Mouse (Mus musculus) MEL (cell line): ENCODE measurements around the gene Acaa1a. TPM values are rescaled to one million over a fixed set of nuclear protein-coding genes. Genes with fewer than 3 reads are reported as not detected.
A peak's percentile ranks its signal among the peaks of the same experiment; 100 is the strongest.

Source experiments
- DNase-seq: peaks from one replicate; pipeline ENCODE4 v3.0.0; 2011; ENCODE audit warnings: low read depth, low spot score
- H3K27ac ChIP-seq: 2 replicates; pipeline ENCODE4 v1.5.1; 2012; ENCODE audit warnings: low read depth, mild to moderate bottlenecking, control low read depth, low read length, moderate library complexity; ENCODE audit not compliant: control insufficient read depth
- H3K27me3 ChIP-seq, 2 experiments: fragments of 150-350 bp in 1 of 2; sonication (generic) in 1 of 2; 2 replicates each; pipeline ENCODE4 v1.6.1; 2012; ENCODE audit warnings: low read length in 2 of 2, mild to moderate bottlenecking in 2 of 2, improper control_type of control experiment in 1 of 2, moderate library complexity in 1 of 2; ENCODE audit not compliant: insufficient read depth in 2 of 2, control insufficient read depth in 1 of 2
- H3K36me3 ChIP-seq, 2 experiments: 2 replicates each; pipeline ENCODE4 v1.6.1; 2012 to 2014; ENCODE audit warnings: low read length in 2 of 2, improper control_type of control experiment in 1 of 2, inconsistent platforms in 1 of 2, mild to moderate bottlenecking in 1 of 2; ENCODE audit not compliant: insufficient read depth in 2 of 2, control insufficient read depth in 1 of 2
- H3K4me1 ChIP-seq, 2 experiments: fragments of 150-350 bp in 1 of 2; sonication (generic) in 1 of 2; 2 replicates each; pipeline ENCODE4 v1.6.1; 2012; ENCODE audit warnings: low read length in 2 of 2, improper control_type of control experiment in 1 of 2, mild to moderate bottlenecking in 1 of 2; ENCODE audit not compliant: insufficient read depth in 2 of 2, control insufficient read depth in 1 of 2
- H3K4me3 ChIP-seq, 2 experiments: fragments of 150-350 bp in 1 of 2; sonication (generic) in 1 of 2; 2 replicates each; pipeline ENCODE4 v1.5.1; 2012; ENCODE audit warnings: low read depth in 2 of 2, low read length in 2 of 2, mild to moderate bottlenecking in 2 of 2, moderate library complexity in 2 of 2, control low read depth in 1 of 2, improper control_type of control experiment in 1 of 2; ENCODE audit not compliant: control insufficient read depth in 1 of 2, insufficient read depth in 1 of 2
- H3K79me2 ChIP-seq: 2 replicates; pipeline ENCODE4 v1.6.1; 2012; ENCODE audit warnings: mild to moderate bottlenecking, low read length, moderate library complexity; ENCODE audit not compliant: control insufficient read depth, poor library complexity, insufficient read depth
- H3K9ac ChIP-seq: 2 replicates; pipeline ENCODE4 v1.6.1; 2012; ENCODE audit warnings: low read depth, mild to moderate bottlenecking, control low read depth, low read length, moderate library complexity; ENCODE audit not compliant: control insufficient read depth, poor library complexity, severe bottlenecking
- H3K9me3 ChIP-seq: fragments of 150-350 bp; sonication (generic); replicated peaks from 2 replicates; pipeline ENCODE4 v1.6.1; 2012; ENCODE audit warnings: mild to moderate bottlenecking, low read length, improper control_type of control experiment, moderate library complexity; ENCODE audit not compliant: insufficient read depth
- BHLHE40 ChIP-seq: IDR thresholded peaks from 2 replicates; pipeline ENCODE4 v1.6.1; 2012; ENCODE audit warnings: low read depth, mild to moderate bottlenecking, inconsistent platforms, low read length, improper control_type of control experiment, borderline replicate concordance
- CHD1 ChIP-seq: IDR thresholded peaks from 2 replicates; pipeline ENCODE4 v1.6.1; 2012; ENCODE audit warnings: low read depth, mild to moderate bottlenecking, inconsistent platforms, low read length, improper control_type of control experiment
- CHD2 ChIP-seq: IDR thresholded peaks from 2 replicates; pipeline ENCODE4 v1.6.1; 2011; ENCODE audit warnings: low read length, improper control_type of control experiment
- CTCF ChIP-seq, 3 experiments: IDR thresholded peaks in 2 of 3; conservative IDR thresholded peaks in 1 of 3; 2 replicates each; pipeline ENCODE4 v1.5.1; 2011 to 2012; ENCODE audit warnings: low read length in 3 of 3, low read depth in 2 of 3, mild to moderate bottlenecking in 2 of 3, improper control_type of control experiment in 1 of 3, inconsistent platforms in 1 of 3, mixed read lengths in 1 of 3, moderate library complexity in 1 of 3; ENCODE audit not compliant: control insufficient read depth in 1 of 3, insufficient read depth in 1 of 3, poor library complexity in 1 of 3, severe bottlenecking in 1 of 3
- ETS1 ChIP-seq: IDR thresholded peaks from 2 replicates; pipeline ENCODE4 v1.6.1; 2012; ENCODE audit warnings: low read depth, mild to moderate bottlenecking, inconsistent platforms, low read length, improper control_type of control experiment, moderate library complexity
- GABPA ChIP-seq: IDR thresholded peaks from 2 replicates; pipeline ENCODE4 v1.6.1; 2012; ENCODE audit warnings: low read depth, mild to moderate bottlenecking, inconsistent platforms, low read length, improper control_type of control experiment, moderate library complexity
- HCFC1 ChIP-seq: IDR thresholded peaks from 2 replicates; pipeline ENCODE4 v1.6.1; 2012; ENCODE audit warnings: low read depth, mild to moderate bottlenecking, inconsistent platforms, low read length, improper control_type of control experiment, moderate library complexity
- JUND ChIP-seq: IDR thresholded peaks from 2 replicates; pipeline ENCODE4 v1.6.1; 2011; ENCODE audit warnings: low read depth, mild to moderate bottlenecking, improper control_type of control experiment, low read length
- KAT2A ChIP-seq: conservative IDR thresholded peaks from 2 replicates; pipeline ENCODE4 v1.6.1; 2012; ENCODE audit warnings: low read depth, low read length, improper control_type of control experiment, inconsistent platforms
- MAX ChIP-seq: IDR thresholded peaks from 2 replicates; pipeline ENCODE4 v1.6.1; 2011; ENCODE audit warnings: low read length, improper control_type of control experiment
- MAZ ChIP-seq: IDR thresholded peaks from 2 replicates; pipeline ENCODE4 v1.6.1; 2012; ENCODE audit warnings: low read depth, mild to moderate bottlenecking, inconsistent platforms, low read length, improper control_type of control experiment
- MEF2A ChIP-seq: IDR thresholded peaks from 2 replicates; pipeline ENCODE4 v1.6.1; 2014; ENCODE audit warnings: low read depth, mild to moderate bottlenecking, inconsistent platforms, low read length, improper control_type of control experiment; ENCODE audit not compliant: poor library complexity, insufficient replicate concordance, severe bottlenecking; ENCODE audit errors: extremely low read depth
- MXI1 ChIP-seq: IDR thresholded peaks from 2 replicates; pipeline ENCODE4 v1.6.1; 2011; ENCODE audit warnings: mild to moderate bottlenecking, low read depth, low read length, improper control_type of control experiment
- MYB ChIP-seq: IDR thresholded peaks from 2 replicates; pipeline ENCODE4 v1.6.1; 2011; ENCODE audit warnings: mild to moderate bottlenecking, low read depth, low read length, improper control_type of control experiment
- MYC ChIP-seq: IDR thresholded peaks from 2 replicates; pipeline ENCODE4 v1.6.1; 2011; ENCODE audit warnings: low read depth, mild to moderate bottlenecking, low read length, improper control_type of control experiment, moderate library complexity
- NELFE ChIP-seq: IDR thresholded peaks from 2 replicates; pipeline ENCODE4 v1.6.1; 2011; ENCODE audit warnings: low read depth, low read length, improper control_type of control experiment
- NRF1 ChIP-seq: IDR thresholded peaks from 2 replicates; pipeline ENCODE4 v1.6.1; 2014; ENCODE audit warnings: low read depth, mild to moderate bottlenecking, inconsistent platforms, low read length, improper control_type of control experiment, moderate library complexity; ENCODE audit not compliant: poor library complexity, insufficient read depth, severe bottlenecking
- POLR2A ChIP-seq, 2 experiments: IDR thresholded peaks; 2 replicates each; pipeline ENCODE4 v1.6.1; 2011 to 2012; ENCODE audit warnings: low read length in 2 of 2, mild to moderate bottlenecking in 2 of 2, control low read depth in 1 of 2, improper control_type of control experiment in 1 of 2, low read depth in 1 of 2, moderate library complexity in 1 of 2; ENCODE audit not compliant: control insufficient read depth in 1 of 2, insufficient read depth in 1 of 2, poor library complexity in 1 of 2
- POLR2AphosphoS2 ChIP-seq: IDR thresholded peaks from 2 replicates; pipeline ENCODE4 v1.6.1; 2011; ENCODE audit warnings: low read length, improper control_type of control experiment
- POLR2AphosphoS5 ChIP-seq: IDR thresholded peaks from 2 replicates; pipeline ENCODE4 v1.6.1; 2012; ENCODE audit warnings: low read depth, borderline replicate concordance, mild to moderate bottlenecking, inconsistent platforms, low read length, moderate library complexity, mixed read lengths
- RAD21 ChIP-seq: IDR thresholded peaks from 2 replicates; pipeline ENCODE4 v1.6.1; 2011; ENCODE audit warnings: mild to moderate bottlenecking, low read depth, low read length, improper control_type of control experiment
- SIN3A ChIP-seq: IDR thresholded peaks from 2 replicates; pipeline ENCODE4 v1.6.1; 2012; ENCODE audit warnings: low read length, improper control_type of control experiment, inconsistent platforms
- SMC3 ChIP-seq: IDR thresholded peaks from 2 replicates; pipeline ENCODE4 v1.6.1; 2011; ENCODE audit warnings: low read depth, low read length, improper control_type of control experiment
- TBP ChIP-seq: IDR thresholded peaks from 2 replicates; pipeline ENCODE4 v1.8.0; 2011; ENCODE audit warnings: low read depth, low read length, improper control_type of control experiment
- TCF12 ChIP-seq: IDR thresholded peaks from 2 replicates; pipeline ENCODE4 v1.6.1; 2014; ENCODE audit warnings: low read depth, mild to moderate bottlenecking, inconsistent platforms, low read length, improper control_type of control experiment, moderate library complexity
- UBTF ChIP-seq: IDR thresholded peaks from 2 replicates; pipeline ENCODE4 v1.6.1; 2012; ENCODE audit warnings: low read depth, mild to moderate bottlenecking, inconsistent platforms, low read length, improper control_type of control experiment, moderate library complexity, borderline replicate concordance; ENCODE audit not compliant: insufficient read depth
- USF1 ChIP-seq: IDR thresholded peaks from 2 replicates; pipeline ENCODE4 v1.6.1; 2014; ENCODE audit warnings: low read depth, mild to moderate bottlenecking, inconsistent platforms, low read length, improper control_type of control experiment, moderate library complexity
- USF2 ChIP-seq, 2 experiments: IDR thresholded peaks; 2 replicates each; pipeline ENCODE4 v1.6.1; 2011 to 2012; ENCODE audit warnings: improper control_type of control experiment in 2 of 2, low read length in 2 of 2, borderline replicate concordance in 1 of 2, inconsistent platforms in 1 of 2, low read depth in 1 of 2, mild to moderate bottlenecking in 1 of 2; ENCODE audit not compliant: insufficient read depth in 1 of 2
- ZC3H11A ChIP-seq: IDR thresholded peaks from 2 replicates; pipeline ENCODE4 v1.6.1; 2012; ENCODE audit warnings: low read depth, mild to moderate bottlenecking, inconsistent platforms, low read length, improper control_type of control experiment
- ZNF384 ChIP-seq: IDR thresholded peaks from 2 replicates; pipeline ENCODE4 v1.6.1; 2012; ENCODE audit warnings: low read depth, mild to moderate bottlenecking, inconsistent platforms, low read length, improper control_type of control experiment
- polyA plus RNA-seq, 2 experiments: library from polyadenylated mRNA; stranded (reverse) in 1 of 2; unstranded in 1 of 2; fragments of >175 nt in 1 of 2; fragments of >200 nt in 1 of 2; gene quantifications; 2 replicates each; pipeline versions ENCODE4 v1.2.1 to v1.2.4; 2012; ENCODE audit warnings: low replicate concordance in 2 of 2, low read depth in 1 of 2; ENCODE audit not compliant: insufficient read length in 2 of 2, insufficient read depth in 1 of 2, missing spikeins in 1 of 2
- total RNA-seq: library from RNA; depleted of rRNA; stranded (reverse); fragments of 300-350 nt; gene quantifications from 2 replicates; pipeline ENCODE4 v1.2.3, GENCODE M21; 2012

Gene Acaa1a
- total and polyA plus RNA-seq, 3 experiments: 19.5 to 22.1 TPM; not detected in 1

- no peak for TF ChIP-seq SIN3A
- TF ChIP-seq RAD21: no peak
- TF ChIP-seq JUND: no peak
- TF ChIP-seq, all 39 proteins: peak for 0
Measured at GRCm38 (mm10) chr9:119355943-119356342, 16.5 kb downstream of the Acaa1a start (continued).

GRCm38 (mm10) chr9:119357331-119358057 lies 18.0 kb downstream of the Acaa1a start, which contains the start of gene Xylb:
Gene Xylb (plus strand): TSS chr9:119357381.
- Histone ChIP-seq H3K79me2 (peaks cover 5% of the 10 kb centered on the region; the same call in 1 of the 2 replicates), H3K36me3 (no peaks in the 10 kb centered on the region), H3K9ac (peak within 1 kb of the TSS; percentile 87), H3K27ac (no peak within 1 kb of the TSS), H3K9me3 (no peaks in the 10 kb centered on the region), H3K27me3 (no peaks in the 10 kb centered on the region), H3K4me1 (peaks cover 0 to 10% of the 10 kb centered on the region in 2 experiments; a peak in 1 of 4 replicates), H3K4me3 (peak within 1 kb of the TSS; percentile 66 to 93)
- TF ChIP-seq CHD2 (no peak), ZNF384 (no peak), USF1 (peak; percentile 82), CTCF (IDR thresholded peaks at IDR 0.05 in 2 of 3, conservative IDR thresholded peaks at IDR 0.05 in 1 of 3; ENCODE audit: control insufficient read depth in 1 of 3, insufficient read depth in 1 of 3, low read depth in 2 of 3, low read length in 3 of 3, poor library complexity in 1 of 3, severe bottlenecking in 1 of 3) (peak; percentile 52 to 81 (median 76); a peak in 5 of 6 replicates), NRF1 (0 out of 2 replicates have a peak, but pooled peaks have one; percentile 26), NELFE (peak; percentile 72), MXI1 (peak; percentile 88), SMC3 (peak; percentile 66), UBTF (no peak), SIN3A (peak; percentile 78), ZC3H11A (peak; percentile 42), TCF12 (0 out of 2 replicates have a peak, but pooled peaks have one; percentile 34), MAX (peak; percentile 85), MEF2A (no peak), RAD21 (peak; percentile 34), HCFC1 (peak; percentile 35; the same call in 1 of the 2 replicates), POLR2A (IDR thresholded peaks at IDR 0.05; ENCODE audit: control insufficient read depth in 1 of 2, insufficient read depth in 1 of 2, low read depth in 1 of 2, low read length in 2 of 2, poor library complexity in 1 of 2) (peak; percentile 60 to 81), CHD1 (no peak), MYB (no peak), MYC (peak; percentile 77), POLR2AphosphoS5 (no peak), BHLHE40 (peak; percentile 27; the same call in 1 of the 2 replicates), MAZ (peak; percentile 52; the same call in 1 of the 2 replicates), KAT2A (no peak), GABPA (no peak), POLR2AphosphoS2 (no peak), USF2 (IDR thresholded peaks at IDR 0.05; ENCODE audit: borderline replicate concordance in 1 of 2, insufficient read depth in 1 of 2, low read depth in 1 of 2, low read length in 2 of 2) (no peak), TBP (no peak), ETS1 (no peak)
- peak; percentile 93 for DNase-seq
